Mouse (Mus musculus) midbrain, embryonic 16.5 days (tissue): ENCODE data around the gene Gm10778. TPM values are rescaled to one million over a fixed set of nuclear protein-coding genes. Genes with fewer than 3 reads are reported as not detected.

Experiments
- ATAC-seq: fragments of 200-750 bp; cut with Nextera tagmentation; 2 replicates; pipeline ENCODE4 v1.8.0; 2017; ENCODE audit warnings: moderate TSS enrichment
- H3K27ac ChIP-seq: fragments of 300-500 bp; sonication (generic); 2 replicates; pipeline ENCODE4 v1.5.1; 2014; ENCODE audit warnings: mild to moderate bottlenecking, low read length, mixed read lengths
- H3K27me3 ChIP-seq: fragments of 300-500 bp; sonication (generic); 2 replicates; pipeline ENCODE4 v1.6.1; 2014; ENCODE audit warnings: low read depth, low read length, mixed read lengths; ENCODE audit not compliant: control insufficient read depth, insufficient read depth
- H3K36me3 ChIP-seq: fragments of 300-500 bp; sonication (generic); 2 replicates; pipeline ENCODE4 v1.6.1; 2014; ENCODE audit warnings: mild to moderate bottlenecking, low read length, moderate library complexity, mixed read lengths; ENCODE audit not compliant: control insufficient read depth, insufficient read depth
- H3K4me1 ChIP-seq: fragments of 300-500 bp; sonication (generic); 2 replicates; pipeline ENCODE4 v1.6.1; 2014; ENCODE audit warnings: mild to moderate bottlenecking, low read length, mixed read lengths; ENCODE audit not compliant: control insufficient read depth, insufficient read depth
- H3K4me2 ChIP-seq: fragments of 300-500 bp; sonication (generic); 2 replicates; pipeline ENCODE4 v1.6.1; 2014; ENCODE audit warnings: mild to moderate bottlenecking, low read length, mixed read lengths
- H3K4me3 ChIP-seq: fragments of 300-500 bp; sonication (generic); 2 replicates; pipeline ENCODE4 v1.5.1; 2014; ENCODE audit warnings: low read depth, mild to moderate bottlenecking, low read length, moderate library complexity, mixed read lengths
- H3K9ac ChIP-seq: fragments of 300-500 bp; sonication (generic); 2 replicates; pipeline ENCODE4 v1.6.1; 2014; ENCODE audit warnings: low read depth, low read length, mixed read lengths
- H3K9me3 ChIP-seq: fragments of 300-500 bp; sonication (generic); replicated peaks from 2 replicates; pipeline ENCODE4 v1.6.1; 2014; ENCODE audit warnings: mild to moderate bottlenecking, low read length, mixed read lengths; ENCODE audit not compliant: control insufficient read depth, poor library complexity, severe bottlenecking
- WGBS: fragments of 180-500 bp; shearing (Covaris S2); extraction: QIAGEN DNeasy Blood & Tissue Kit; methylation state at CpG from one replicate; pipeline ENCODE4 v1.1.7; 2014; 5-methylcytosine and 5-hydroxymethylcytosine counted together
- polyA plus RNA-seq: library from polyadenylated mRNA; unstranded; fragments of >200 nt; fragmentation: Nextera tagmentation; extraction: Ambion mirVana; gene quantifications from 2 replicates; pipeline ENCODE4 v1.2.1, GENCODE M21; 2015

Gm10778 gene
- polyA plus RNA-seq, 1 experiment from 2014 or later: 6.8 TPM

- Histone ChIP-seq H3K4me2 (peak overlapping the region; percentile 28), H3K4me3 (no peak overlapping the region), H3K36me3 (no peaks in the 10 kb centered on the region), H3K9ac (peak overlapping the region; percentile 38; the same call in 1 of the 2 replicates), H3K27ac (no peak overlapping the region), H3K9me3 (no peaks in the 10 kb centered on the region), H3K27me3 (no peaks in the 10 kb centered on the region), H3K4me1 (peaks cover 26% of the 10 kb centered on the region)
- 85% methylated on average over 2 of the region's 2 CpGs for WGBS
- ATAC-seq: no peak
Measured at GRCm38 (mm10) chr10:81641566-81641965, 7.3 kb upstream of the Gm10778 start.

- no peaks in the 10 kb centered on the region for H3K36me3 ChIP-seq
- ATAC-seq: no peak
- H3K4me2 ChIP-seq: peak overlapping the region; percentile 78
Measured at GRCm38 (mm10) chr10:81641978-81642647, 6.7 kb upstream of the Gm10778 start.

DNA sequence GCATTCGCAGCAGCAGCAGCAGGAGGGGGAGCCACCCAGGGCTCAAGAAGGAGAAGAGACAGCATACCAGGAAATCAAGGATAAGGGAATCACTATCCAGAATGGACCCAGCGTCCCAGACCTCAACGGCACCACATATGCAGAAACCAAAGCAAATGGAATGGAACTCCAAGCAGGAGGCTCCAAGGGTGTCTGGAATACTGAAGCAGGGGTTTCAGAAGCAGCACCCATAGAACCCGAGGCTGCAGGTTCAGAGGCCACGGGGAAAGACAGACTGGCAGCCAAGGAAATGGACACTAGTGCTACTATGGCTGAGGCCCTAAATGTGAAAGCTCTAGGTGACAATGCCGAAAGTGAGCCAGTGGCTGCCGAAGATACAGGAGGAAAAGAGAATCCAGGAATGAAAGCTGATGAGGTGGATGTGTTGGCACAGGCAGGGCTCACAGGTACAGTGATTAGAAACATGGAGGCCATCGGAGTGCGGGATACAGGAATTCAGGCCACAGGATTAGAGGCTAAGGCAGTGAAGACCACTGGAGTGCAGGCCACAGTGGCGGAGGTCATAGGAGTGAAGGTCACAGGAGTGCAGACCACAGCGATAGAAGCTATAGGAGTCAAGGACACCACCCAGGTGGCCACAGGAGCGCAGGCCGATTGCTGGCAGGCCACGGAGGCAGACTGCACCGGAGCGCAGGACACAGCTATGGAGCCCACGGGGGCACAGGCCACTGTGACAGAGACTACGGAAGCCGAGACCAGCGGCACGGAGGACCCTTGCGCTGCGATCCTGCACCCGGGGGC is 6.0 kb upstream of the Gm10778 start:
- 19% methylated on average over 24 of the region's 24 CpGs for WGBS
- no peaks in the 10 kb centered on the region for H3K9me3 ChIP-seq
- ATAC-seq: peak; percentile 63

More at GRCm38 (mm10) chr10:81641978-81642647, 6.7 kb upstream of the Gm10778 start:
- Histone ChIP-seq H3K27me3 (no peaks in the 10 kb centered on the region), H3K4me1 (peaks cover 26% of the 10 kb centered on the region), H3K9ac (peak overlapping the region; percentile 86), H3K9me3 (no peaks in the 10 kb centered on the region), H3K27ac (no peak overlapping the region), H3K4me3 (peak overlapping the region; percentile 75; the same call in 1 of the 2 replicates)
- 77% methylated on average over 8 of the region's 8 CpGs for WGBS

GRCm38 (mm10) chr10:81643449-81644055 is 5.3 kb upstream of the Gm10778 start:
- no peaks in the 10 kb centered on the region for H3K36me3 ChIP-seq
- WGBS: 1% methylated on average over 65 of the region's 75 CpGs
- H3K4me1 ChIP-seq: peaks cover 29% of the 10 kb centered on the region
- peak overlapping the region; percentile 75 for H3K4me3 ChIP-seq
- peak; percentile 89 for ATAC-seq
- H3K9me3 ChIP-seq: no peaks in the 10 kb centered on the region
- no peaks in the 10 kb centered on the region for H3K27me3 ChIP-seq
- peak overlapping the region; percentile 92 for H3K27ac ChIP-seq
- peak overlapping the region; percentile 78 for H3K4me2 ChIP-seq
- peak overlapping the region; percentile 86 for H3K9ac ChIP-seq

More for the DNA sequence above, 6.0 kb upstream of the Gm10778 start:
- Histone ChIP-seq H3K4me3 (peak overlapping the region; percentile 75), H3K36me3 (no peaks in the 10 kb centered on the region), H3K27me3 (no peaks in the 10 kb centered on the region), H3K4me2 (peak overlapping the region; percentile 78), H3K27ac (peak overlapping the region; percentile 92), H3K9ac (peak overlapping the region; percentile 86), H3K4me1 (peaks cover 26% of the 10 kb centered on the region)

GRCm38 (mm10) chr10:81644162-81644561 is 4.7 kb upstream of the Gm10778 start:
- peak overlapping the region; percentile 78 for H3K4me2 ChIP-seq
- H3K4me1 ChIP-seq: peaks cover 29% of the 10 kb centered on the region
- H3K27ac ChIP-seq: peak overlapping the region; percentile 92
- no peak for ATAC-seq
- peak overlapping the region; percentile 75 for H3K4me3 ChIP-seq
- H3K9ac ChIP-seq: peak overlapping the region; percentile 86
- H3K36me3 ChIP-seq: no peaks in the 10 kb centered on the region
- no peaks in the 10 kb centered on the region for H3K9me3 ChIP-seq
- no peaks in the 10 kb centered on the region for H3K27me3 ChIP-seq
- whole genome bisulfite sequencing: 66% methylated on average over 2 of the region's 2 CpGs

GRCm38 (mm10) chr10:81644716-81645115 is 4.1 kb upstream of the Gm10778 start:
- Histone ChIP-seq H3K9ac (no peak overlapping the region), H3K27ac (no peak overlapping the region), H3K27me3 (no peaks in the 10 kb centered on the region), H3K4me1 (peaks cover 29% of the 10 kb centered on the region), H3K36me3 (no peaks in the 10 kb centered on the region), H3K4me2 (no peak overlapping the region), H3K4me3 (no peak overlapping the region), H3K9me3 (no peaks in the 10 kb centered on the region)
- 92% methylated on average over 18 of the region's 18 CpGs for WGBS
- ATAC-seq: no peak

DNA sequence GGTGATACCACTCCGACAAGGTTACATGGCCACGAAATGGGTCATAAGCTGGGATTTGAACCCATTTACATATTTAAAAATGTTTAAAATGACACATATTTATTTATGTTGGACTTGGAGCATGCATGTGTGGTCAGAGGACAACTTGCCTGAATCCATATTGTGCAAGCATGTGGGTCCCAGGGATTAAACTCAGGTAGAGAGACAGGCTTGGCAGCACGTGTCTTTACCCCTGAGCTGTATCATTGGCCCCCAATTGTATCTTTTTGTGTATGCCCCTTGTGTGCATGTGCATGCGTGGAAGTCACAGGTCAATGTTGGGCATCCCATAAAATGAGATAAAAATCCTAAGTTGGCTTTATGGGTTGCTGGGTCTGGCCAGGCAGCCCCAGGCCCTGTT is 3.5 kb upstream of the Gm10778 start:
- Histone ChIP-seq H3K27me3 (no peaks in the 10 kb centered on the region), H3K36me3 (no peaks in the 10 kb centered on the region), H3K9ac (no peak overlapping the region), H3K9me3 (no peaks in the 10 kb centered on the region), H3K4me1 (peaks cover 35% of the 10 kb centered on the region), H3K4me3 (no peak overlapping the region), H3K4me2 (no peak overlapping the region), H3K27ac (no peak overlapping the region)
- 87% methylated on average over 4 of the region's 4 CpGs for WGBS
- ATAC-seq: no peak

GRCm38 (mm10) chr10:81646015-81646555 is 2.8 kb upstream of the Gm10778 start:
- H3K4me3 ChIP-seq: no peak overlapping the region
- WGBS: 85% methylated on average over 7 of the region's 7 CpGs
- no peak overlapping the region for H3K4me2 ChIP-seq
- no peaks in the 10 kb centered on the region for H3K36me3 ChIP-seq
- H3K27ac ChIP-seq: no peak overlapping the region
- no peak overlapping the region for H3K9ac ChIP-seq
- no peaks in the 10 kb centered on the region for H3K9me3 ChIP-seq
- H3K4me1 ChIP-seq: peaks cover 31% of the 10 kb centered on the region
- H3K27me3 ChIP-seq: no peaks in the 10 kb centered on the region
- no peak for ATAC-seq
